In the genomic region with DNA sequence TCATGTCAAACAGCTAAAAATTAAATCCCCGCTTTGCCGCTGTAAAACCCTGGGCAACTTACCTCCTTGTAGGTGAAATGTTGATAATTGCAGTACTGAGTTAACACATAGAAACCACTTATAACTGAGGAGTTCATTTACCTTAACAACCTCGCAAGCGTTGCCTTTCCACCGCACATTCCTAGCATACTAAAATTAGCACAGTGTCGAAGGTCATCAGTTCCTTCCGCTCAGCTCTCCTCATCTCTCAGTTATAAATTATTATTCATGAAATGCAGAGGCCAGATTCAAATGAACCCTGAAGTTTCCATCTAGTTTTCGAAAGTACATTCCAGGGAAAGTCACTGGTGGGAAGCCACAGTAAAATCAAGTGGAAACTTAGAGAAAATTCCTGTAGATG, we compare ENCODE assay signal across 26 mouse cellular contexts.
A peak's percentile ranks its signal among the peaks of the same experiment; 100 is the strongest.
DNase-seq lines count a peak whose midpoint lies in the region; ATAC-seq lines count a peak whose summit lies in the region.
"Had no signal": no experiment of that assay in that cellular context is flagged by ENCODE, and none has a peak within 500 bp of the region (broad histone marks: within the 10 kb centered on the region; RNA-seq: fewer than 3 reads in every experiment).

No protein-coding gene starts in this region.

- DNase-seq in kidney, adult 18-20 months: peak; percentile 27
- DNase-seq in R1 (ENCODE audit: low read depth, low spot score): peak; percentile 14
- peak; percentile 45 for DNase-seq in embryo, embryonic 11 days
- DNase-seq in kidney, postnatal 10 days: peak; percentile 26
- DNase-seq in layer of hippocampus, adult 11-12 months (ENCODE audit: low spot score): no peak
- no peak for DNase-seq in right cerebral cortex, adult 2 months (ENCODE audit: low spot score in 2 of 2)
- DNase-seq: cerebellum, adult 8-10 months; cerebellum, postnatal 25 days; gastrocnemius, adult 2 months; gastrocnemius, postnatal 36 days; heart, adult 18-20 months; heart, postnatal 36 days; layer of hippocampus, postnatal 36 days; left cerebral cortex, postnatal 4 days; liver, postnatal 0 days; midbrain, embryonic 14.5 days; right cerebral cortex, postnatal 14 days; thymus, postnatal 4 days had no signal

- no peak overlapping the region for H3K9ac ChIP-seq in kidney, embryonic 14.5 days (ENCODE audit: low read depth, low read length)
- H3K9ac ChIP-seq in hindbrain, embryonic 16.5 days (ENCODE audit: low read depth, low read length): no peak overlapping the region
- H3K9ac ChIP-seq: forebrain, embryonic 15.5 days; hindbrain, embryonic 13.5 days; liver, embryonic 12.5 days; liver, postnatal 0 days had no signal

- no peaks in the 10 kb centered on the region for H3K9me3 ChIP-seq in kidney, embryonic 14.5 days (ENCODE audit: control insufficient read depth, low read length)
- no peaks in the 10 kb centered on the region for H3K9me3 ChIP-seq in hindbrain, embryonic 16.5 days (ENCODE audit: control insufficient read depth, low read length)
- H3K9me3 ChIP-seq: forebrain, embryonic 15.5 days; hindbrain, embryonic 13.5 days; liver, embryonic 12.5 days had no signal

- H3K27me3 ChIP-seq in kidney, embryonic 14.5 days (ENCODE audit: control insufficient read depth, insufficient read depth, low read length): no peaks in the 10 kb centered on the region
- H3K27me3 ChIP-seq in hindbrain, embryonic 16.5 days (replicated peaks; ENCODE audit: control insufficient read depth, insufficient read depth, low read length): no peaks in the 10 kb centered on the region
- H3K27me3 ChIP-seq: forebrain, embryonic 15.5 days; liver, embryonic 12.5 days had no signal

- H3K4me3 ChIP-seq in kidney, embryonic 14.5 days (ENCODE audit: low read length): no peak overlapping the region
- H3K4me3 ChIP-seq in hindbrain, embryonic 16.5 days (ENCODE audit: low read length): no peak overlapping the region
- H3K4me3 ChIP-seq: forebrain, embryonic 15.5 days; gastrocnemius, adult 2 months; hindbrain, embryonic 13.5 days; liver, embryonic 12.5 days had no signal

- no peak overlapping the region for H3K4me2 ChIP-seq in kidney, embryonic 14.5 days (replicated peaks; ENCODE audit: low read depth, low read length)
- no peak overlapping the region for H3K4me2 ChIP-seq in hindbrain, embryonic 16.5 days (ENCODE audit: low read length)
- H3K4me2 ChIP-seq: forebrain, embryonic 15.5 days; heart, embryonic 11.5 days; hindbrain, embryonic 13.5 days; liver, embryonic 12.5 days had no signal

- no peaks in the 10 kb centered on the region for H3K4me1 ChIP-seq in kidney, embryonic 14.5 days (ENCODE audit: control insufficient read depth, insufficient read depth, low read length)
- no peaks in the 10 kb centered on the region for H3K4me1 ChIP-seq in hindbrain, embryonic 16.5 days (ENCODE audit: control insufficient read depth, insufficient read depth, low read depth, low read length)
- H3K4me1 ChIP-seq: forebrain, embryonic 15.5 days; hindbrain, embryonic 13.5 days; liver, embryonic 12.5 days had no signal

- no peak for ATAC-seq in kidney, embryonic 14.5 days (ENCODE audit: low FRiP score, low TSS enrichment)
- ATAC-seq in hindbrain, embryonic 16.5 days: no peak
- ATAC-seq: CD4-positive, CD25-positive, alpha-beta regulatory T cell, adult 4 months; forebrain, embryonic 15.5 days; inflammation-experienced regulatory T-cells, adult 6 months; liver, embryonic 12.5 days; liver, postnatal 0 days had no signal

- no peaks in the 10 kb centered on the region for H3K36me3 ChIP-seq in kidney, embryonic 14.5 days (ENCODE audit: control insufficient read depth, insufficient read depth, low read length)
- H3K36me3 ChIP-seq in hindbrain, embryonic 16.5 days (ENCODE audit: control insufficient read depth, insufficient read depth, low read length): no peaks in the 10 kb centered on the region
- H3K36me3 ChIP-seq: forebrain, embryonic 15.5 days; hindbrain, embryonic 13.5 days; liver, embryonic 12.5 days had no signal

- no peak overlapping the region for H3K27ac ChIP-seq in kidney, embryonic 14.5 days (ENCODE audit: low read depth, low read length)
- no peak overlapping the region for H3K27ac ChIP-seq in hindbrain, embryonic 16.5 days (ENCODE audit: low read depth, low read length)
- H3K27ac ChIP-seq: forebrain, embryonic 15.5 days; gastrocnemius, adult 2 months; hindbrain, embryonic 13.5 days; liver, embryonic 12.5 days had no signal

- 53% methylated on average over 8 of the region's 8 CpGs for WGBS in kidney, embryonic 14.5 days
- 63% methylated on average over 8 of the region's 8 CpGs for WGBS in hindbrain, embryonic 16.5 days

Comparison
In these comparisons a context has a peak if more than half of its experiments do, and no peak if none do; other contexts are left out.
1. DNase-seq: peak in kidney, adult 18-20 months (single experiment), R1 (single experiment), embryo, embryonic 11 days (single experiment) and kidney, postnatal 10 days (single experiment); none in layer of hippocampus, adult 11-12 months (single experiment) and right cerebral cortex, adult 2 months (0 of 2).